Mouse (Mus musculus) cerebellum, adult 18-20 months (tissue): ENCODE results near the gene Tcam1.
"Not testable (repeated sequence)": the region's sequence is repeated elsewhere in the genome, so short reads cannot be mapped to it uniquely, and the experiment has no call there.

Experiments
- DNase-seq, 2 experiments: peaks; one replicate each; pipeline ENCODE4 v3.0.0; 2021

Tcam1 gene

DNA sequence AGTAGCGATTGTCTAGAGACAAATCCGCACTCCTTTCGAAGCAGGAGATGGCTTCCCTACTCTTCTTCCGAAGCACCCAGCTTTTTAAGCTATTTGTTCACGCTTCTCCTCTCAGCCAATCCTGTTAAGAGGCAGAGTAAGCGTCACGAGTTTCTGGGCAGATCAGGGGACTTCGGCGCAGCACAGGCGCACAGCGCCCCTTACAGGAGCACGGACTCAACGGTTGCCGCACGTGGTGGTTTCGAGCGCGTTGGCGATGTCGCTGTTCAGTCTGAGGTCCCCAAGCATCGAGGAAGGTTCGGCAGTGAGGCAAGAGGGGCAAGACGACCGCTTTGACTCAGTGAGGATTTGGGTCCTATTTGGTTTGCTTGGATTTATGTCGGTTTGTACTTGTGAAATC, at the start of gene Tcam1:
Gene Tcam1 (plus strand): TSS at position 219 of the 400 bp plus-strand sequence.
- peak; percentile 93 to 96 for DNase-seq

DNA sequence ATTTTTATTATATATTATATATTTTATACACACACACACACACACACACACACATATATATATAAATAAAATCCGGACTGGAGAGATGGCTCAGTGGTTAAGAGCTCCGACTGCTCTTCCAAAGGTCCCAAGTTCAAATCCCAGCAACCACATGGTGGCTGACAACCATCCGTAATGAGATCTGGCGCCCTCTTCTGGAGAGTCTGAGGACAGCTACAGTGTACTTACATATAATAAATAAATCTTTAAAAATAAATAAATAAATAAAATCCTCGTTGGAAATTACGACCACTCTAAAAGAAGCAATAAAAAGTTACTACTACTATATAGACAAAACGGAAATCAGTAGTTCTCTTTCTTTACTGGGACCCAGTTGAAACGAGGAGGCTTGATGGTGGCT, 42.5 kb upstream of the Tcam1 start:
- DNase-seq, result not testable (repeated sequence)

DNA sequence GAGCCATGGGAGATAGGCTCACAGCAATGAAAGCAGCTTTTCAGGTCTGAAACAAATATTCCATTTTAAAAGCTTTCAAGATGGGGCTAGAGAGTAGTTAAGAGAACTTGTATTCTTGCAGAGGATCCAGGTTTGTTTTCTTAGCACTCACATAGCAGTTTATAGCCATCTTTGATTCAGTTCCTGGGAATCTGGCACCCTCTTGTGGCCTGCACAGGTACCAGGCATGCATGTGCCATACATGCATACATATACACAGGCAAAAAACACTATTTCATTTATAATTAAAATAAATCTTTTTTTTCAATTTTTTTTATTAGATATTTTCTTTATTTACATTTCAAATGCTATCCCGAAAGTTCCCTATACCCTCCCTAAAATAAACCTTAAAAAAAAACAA, 29.6 kb upstream of the Tcam1 start:
- no peak for DNase-seq

DNA sequence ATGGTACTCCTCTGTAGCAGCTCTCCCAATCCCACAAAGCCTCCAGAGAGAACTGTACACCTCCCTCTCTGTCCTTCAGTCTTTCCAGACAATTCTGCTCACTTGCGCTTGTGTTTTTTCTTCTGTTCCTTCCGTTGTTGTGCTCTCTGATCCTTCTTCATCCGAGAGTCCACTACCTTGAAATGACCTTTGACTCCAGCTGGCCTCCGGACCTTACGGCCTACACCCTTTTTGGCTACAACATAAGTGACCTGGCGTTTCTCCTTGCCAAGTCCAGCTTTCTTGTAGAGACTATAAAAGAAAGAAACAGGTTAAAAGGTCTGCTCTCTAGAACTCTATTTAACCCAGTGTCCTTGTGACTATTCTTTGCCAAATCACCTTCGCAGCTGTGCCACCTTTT, 27.1 kb upstream of the Tcam1 start:
- no peak for DNase-seq

DNA sequence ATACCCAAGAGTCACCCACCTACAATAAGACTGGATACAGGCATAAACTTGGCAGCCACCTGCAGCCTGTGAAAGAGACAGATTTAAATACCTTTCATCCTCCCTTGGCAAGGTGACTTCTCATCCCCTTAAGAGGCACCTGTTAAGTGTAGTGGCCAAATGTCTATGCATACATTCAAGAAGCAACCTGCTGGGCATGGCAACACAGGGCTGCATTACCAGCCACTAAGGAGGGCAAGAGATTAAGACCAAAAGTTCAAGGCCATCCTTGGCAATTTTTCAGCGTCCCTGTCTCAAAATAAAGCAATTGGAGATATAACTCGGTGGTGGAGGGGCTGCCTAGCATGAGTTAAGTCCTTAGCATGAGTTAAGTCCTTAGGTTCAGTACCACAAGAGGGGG, 21.7 kb upstream of the Tcam1 start:
- no peak for DNase-seq

DNA sequence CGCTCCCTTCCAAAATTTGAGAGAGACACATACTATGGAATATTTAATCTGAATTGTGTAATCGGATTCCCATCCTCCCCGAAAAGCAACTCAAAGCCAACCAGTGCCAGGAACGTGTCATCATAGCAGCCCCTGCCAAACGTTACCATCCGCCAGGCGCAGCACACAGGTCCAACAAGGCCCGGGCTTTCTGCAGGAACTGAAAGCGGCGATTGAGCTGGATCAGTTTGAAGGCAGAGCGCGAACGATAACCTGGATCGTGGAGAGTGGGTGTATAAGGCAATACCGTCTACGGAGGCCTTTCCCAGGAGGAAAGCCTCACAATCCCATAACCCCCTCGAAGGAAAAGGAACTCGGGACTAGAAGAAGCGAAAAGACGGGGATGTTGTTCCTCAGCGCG, 21.3 kb upstream of the Tcam1 start:
- DNase-seq, result no peak

DNA sequence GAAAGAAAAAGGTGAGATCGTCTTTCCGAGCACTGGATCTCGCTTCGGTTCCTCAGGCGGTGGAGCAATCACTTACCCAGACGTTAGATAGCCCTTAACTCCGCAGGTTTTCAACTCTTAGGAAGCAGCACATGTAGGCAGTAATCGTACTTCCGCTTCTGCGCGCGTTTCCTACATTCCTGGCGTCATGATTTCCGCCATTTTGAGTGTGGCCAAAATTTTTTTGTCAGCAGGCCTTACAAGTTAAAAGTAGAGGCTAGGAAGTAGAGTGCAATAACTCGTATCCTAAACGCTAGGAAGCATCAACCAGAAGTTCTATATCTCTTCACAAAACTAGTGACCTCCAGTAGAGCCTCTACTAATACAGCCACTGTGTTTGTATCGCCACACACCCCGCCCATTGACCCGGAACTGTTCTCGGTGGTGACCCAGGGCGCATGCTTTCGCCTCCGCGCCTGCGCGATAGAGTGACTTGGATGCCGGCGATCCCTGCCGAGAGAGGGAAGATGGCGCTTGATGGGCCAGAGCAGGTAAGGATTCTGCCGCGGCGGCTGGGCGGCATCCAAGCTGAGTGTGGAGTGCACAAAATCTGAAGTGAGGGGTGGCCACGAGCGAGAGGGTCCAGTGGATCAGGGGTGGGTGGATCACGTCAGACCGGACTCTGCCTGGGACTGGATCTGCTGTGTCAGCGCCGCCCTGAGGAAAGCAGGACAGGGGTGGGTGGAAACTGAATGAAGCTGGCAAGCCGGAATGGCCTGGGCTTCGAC, 20.6 kb upstream of the Tcam1 start, which contains the start of the genes Ftsj3 and Psmc5:
Gene Ftsj3 (minus strand): TSS at position 395 of the 767 bp plus-strand sequence.
Gene Psmc5 (plus strand): TSS at position 470 of the 767 bp plus-strand sequence.
- peak; percentile 98 to 99 for DNase-seq

DNA sequence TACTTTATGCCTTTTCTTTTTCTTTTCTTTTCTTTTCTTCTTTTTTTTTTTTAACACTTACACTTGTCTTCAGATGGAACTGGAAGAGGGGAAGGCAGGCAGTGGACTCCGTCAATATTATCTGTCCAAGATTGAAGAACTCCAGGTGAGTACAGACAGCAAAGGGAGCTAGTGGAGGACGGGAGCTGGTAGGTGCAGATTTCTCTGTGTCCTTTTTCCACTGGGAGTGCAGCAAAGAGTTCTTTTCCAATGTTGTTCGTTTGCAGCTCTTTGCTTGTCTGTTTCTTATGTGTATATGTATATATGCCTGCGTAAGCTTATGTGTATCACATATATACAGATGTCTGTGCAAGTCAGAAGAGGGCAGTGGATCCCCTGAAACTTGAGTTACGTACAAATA, 19.7 kb upstream of the Tcam1 start:
- DNase-seq, result peak; percentile 64 to 73

DNA sequence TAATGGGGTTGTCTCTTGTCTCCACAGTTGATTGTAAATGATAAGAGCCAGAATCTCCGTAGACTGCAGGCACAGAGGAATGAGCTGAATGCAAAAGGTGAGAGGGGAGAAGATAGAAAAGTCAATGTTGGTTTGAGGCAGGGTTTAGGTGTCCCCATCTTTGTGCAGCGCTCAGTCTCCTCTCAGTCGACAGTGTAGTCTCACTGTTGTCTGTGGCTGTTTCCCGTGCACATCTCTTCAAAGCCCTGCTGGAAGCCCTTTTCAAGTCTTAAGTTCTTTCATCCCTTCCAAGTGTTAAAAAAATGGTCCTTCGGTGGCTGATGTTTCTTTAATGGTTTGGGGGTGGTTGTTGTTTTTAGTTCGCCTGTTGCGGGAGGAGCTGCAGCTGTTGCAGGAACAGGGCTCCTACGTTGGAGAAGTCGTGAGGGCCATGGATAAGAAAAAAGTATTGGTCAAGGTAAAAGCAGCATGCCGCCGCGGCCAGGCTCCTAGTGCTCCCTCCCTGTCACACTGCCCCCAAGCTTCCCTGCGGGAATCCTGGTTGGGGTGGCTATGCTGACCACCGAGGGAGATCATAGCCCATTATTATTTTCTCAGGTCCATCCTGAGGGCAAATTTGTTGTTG, 15.5 kb upstream of the Tcam1 start:
- DNase-seq, result no peak

DNA sequence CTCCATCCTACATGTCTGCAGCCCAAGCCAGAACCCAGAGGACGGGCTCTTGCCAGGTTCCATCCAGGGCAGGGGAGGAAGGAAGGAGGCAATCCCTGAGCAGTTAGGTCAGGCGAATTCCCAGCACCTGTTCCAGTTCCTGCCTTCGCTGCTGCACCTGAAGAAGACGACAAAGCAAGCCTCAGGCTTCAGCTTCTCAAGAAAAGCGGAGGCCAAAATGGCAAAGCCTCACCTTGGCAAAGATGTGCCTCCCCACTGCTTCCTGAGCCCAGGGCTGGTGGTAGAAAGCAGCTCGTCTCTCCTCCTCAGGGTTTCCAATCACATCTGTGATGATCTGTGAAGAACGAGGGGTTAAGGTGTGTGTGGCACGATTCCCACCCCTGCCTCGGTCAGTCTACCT, 12.5 kb upstream of the Tcam1 start:
- DNase-seq, result peak; percentile 46 to 53

DNA sequence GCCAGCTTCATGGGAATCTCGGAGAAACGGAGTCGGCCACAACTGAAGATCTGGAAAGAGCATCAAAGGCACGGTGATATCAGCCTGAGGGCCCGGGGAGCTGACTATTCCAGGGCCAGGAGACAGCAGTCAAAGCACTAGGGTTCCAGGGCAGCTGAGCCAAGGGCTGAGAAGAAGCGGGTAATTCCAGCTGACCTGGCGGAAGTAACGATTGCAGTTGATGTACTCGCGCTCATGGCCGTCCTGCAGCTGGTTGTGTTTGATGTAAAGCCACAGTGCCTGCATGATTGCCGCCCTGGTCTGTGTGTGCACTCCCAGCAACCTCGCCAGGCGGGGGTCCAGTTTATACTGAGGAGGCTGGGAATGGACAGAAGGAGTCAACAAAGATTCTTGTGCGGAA, 11.5 kb upstream of the Tcam1 start:
- no peak for DNase-seq

DNA sequence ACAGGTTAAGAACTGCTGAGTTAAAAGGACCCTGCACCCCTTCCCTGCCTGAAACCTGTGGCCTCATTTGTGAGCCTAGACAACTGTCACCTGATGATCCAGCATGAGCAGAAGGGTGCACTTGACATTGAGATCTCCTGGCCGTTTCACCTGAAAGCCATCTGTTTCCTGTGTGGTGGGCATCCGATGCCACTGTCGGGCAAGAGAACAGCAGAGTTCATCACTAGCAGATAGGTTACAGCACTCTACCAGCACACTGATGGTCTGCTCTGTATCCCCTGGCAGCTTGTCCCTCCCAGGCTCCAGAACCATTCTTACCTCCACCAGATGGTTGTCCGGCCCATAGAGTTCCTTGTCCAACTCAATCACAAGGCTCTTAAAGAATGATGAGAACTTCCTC, 10.9 kb upstream of the Tcam1 start:
- DNase-seq, result no peak

DNA sequence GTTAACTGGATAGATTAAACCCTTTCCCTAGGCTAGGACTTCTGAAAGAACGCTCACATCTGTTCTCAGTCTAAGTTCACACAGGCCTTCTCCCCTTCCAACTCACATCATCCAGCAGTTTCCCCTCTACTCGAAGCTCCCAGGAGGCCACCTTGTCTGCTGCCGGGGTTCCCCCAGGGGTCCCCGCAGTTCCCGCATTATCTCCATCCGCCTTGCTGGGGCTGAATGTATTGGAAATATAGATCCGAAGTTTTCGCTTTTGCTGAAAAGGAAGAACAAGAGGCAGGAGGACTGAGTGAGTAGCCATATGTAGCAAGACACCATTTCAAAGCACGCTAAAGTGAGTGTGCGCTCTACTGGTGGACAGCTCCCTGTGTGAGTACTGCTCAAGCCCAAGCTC, 10.0 kb upstream of the Tcam1 start:
- no peak for DNase-seq

DNA sequence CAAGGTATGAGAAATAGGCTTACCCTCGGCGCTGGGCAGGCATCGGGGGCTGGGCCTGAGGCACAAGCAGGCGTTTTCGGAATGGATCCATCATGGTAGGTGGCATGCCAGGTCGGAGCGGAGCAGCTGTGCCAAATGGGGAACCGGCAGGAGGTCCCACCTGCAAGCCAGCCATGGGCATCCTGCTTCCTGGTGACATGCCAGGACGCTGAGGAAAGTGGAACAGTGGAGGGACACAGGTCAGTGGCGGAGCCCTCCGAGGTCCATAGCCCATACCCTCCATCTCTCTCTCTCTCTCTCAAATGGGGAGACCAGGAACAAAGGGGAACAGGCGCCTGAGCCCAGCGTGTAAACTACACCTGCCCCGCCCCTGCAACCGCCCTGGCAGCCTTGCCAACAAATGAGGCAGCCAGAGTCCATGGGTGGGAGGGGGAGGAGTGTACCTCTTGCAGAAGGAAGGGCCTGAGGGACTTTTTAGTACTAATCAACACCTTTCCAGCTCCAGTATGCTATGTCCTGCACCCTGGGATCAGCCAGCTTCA, 9.1 kb upstream of the Tcam1 start:
- peak; percentile 95 to 96 for DNase-seq

DNA sequence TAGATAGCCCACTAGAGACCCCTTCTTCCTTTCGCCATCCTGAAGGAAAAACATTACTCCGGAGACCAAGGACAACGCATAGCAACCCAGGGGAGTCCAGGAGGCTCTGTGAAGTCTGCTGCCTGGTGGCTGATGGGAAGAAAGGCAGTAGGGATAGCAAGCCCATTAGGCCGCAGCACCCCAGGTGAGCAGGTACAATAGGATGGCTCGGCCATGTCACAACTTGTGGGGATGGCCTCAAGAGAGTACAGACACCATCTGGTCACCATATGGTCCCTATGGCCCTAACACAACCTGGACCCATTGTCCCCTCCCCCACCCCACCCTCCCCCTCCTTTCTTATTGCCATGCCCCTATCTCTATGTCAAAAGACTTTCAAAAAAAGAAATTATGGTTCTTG, 8.6 kb upstream of the Tcam1 start:
- peak; percentile 78 to 80 for DNase-seq

DNA sequence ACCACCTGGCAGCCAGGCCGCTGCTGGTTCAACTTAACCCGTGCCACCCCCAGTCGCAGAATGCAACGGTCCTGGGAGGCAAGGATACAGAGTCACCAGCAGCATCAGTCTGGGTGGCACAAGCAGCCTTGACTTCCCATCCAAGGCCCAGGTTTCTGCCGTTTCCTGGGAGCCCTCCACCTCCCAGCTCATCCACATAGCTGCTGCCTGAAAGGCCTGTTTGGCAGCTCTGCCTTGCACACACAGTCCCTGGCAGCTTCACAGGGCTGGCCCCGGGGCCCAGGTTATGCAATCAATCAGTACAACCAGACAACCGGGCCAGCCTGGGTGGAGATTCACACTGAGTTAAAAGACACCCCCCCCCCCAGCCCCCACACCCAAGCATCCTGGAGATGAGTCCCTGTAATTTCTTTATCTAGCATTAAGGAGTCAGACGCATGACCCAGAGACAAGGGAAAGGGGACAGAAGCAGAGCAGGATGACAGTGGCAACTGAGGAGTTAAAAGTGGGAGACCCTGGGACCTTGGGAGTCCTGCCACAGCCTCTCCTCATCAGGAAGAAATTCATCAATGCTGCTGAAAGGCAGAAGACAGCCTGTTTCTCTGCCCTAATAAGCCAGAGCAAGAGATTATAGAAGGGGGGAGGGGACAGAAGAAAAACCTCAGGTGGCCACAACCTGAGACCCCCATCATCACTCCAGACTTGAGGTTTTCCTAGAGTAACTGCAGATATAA, 8.0 kb upstream of the Tcam1 start:
- DNase-seq, result peak; percentile 93

DNA sequence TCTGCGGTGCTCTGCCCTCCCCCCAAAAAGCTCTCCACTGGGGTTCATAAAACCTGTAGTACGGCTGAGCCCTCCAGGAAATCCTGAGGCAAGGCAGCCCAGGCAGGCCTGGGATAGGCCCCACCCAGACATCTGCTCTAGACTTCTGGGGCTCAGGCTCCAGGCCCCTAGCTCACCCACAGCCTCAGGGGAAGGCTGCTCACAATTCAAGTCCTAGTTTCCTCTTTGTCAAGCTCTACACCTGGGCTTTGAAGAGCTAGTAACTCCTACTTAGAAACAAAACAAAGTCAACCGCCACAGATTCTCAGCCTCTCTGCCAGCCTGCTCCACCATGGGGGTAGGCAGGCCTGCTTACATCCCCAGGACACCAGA, 7.4 kb upstream of the Tcam1 start:
- peak; percentile 66 to 67 for DNase-seq

DNA sequence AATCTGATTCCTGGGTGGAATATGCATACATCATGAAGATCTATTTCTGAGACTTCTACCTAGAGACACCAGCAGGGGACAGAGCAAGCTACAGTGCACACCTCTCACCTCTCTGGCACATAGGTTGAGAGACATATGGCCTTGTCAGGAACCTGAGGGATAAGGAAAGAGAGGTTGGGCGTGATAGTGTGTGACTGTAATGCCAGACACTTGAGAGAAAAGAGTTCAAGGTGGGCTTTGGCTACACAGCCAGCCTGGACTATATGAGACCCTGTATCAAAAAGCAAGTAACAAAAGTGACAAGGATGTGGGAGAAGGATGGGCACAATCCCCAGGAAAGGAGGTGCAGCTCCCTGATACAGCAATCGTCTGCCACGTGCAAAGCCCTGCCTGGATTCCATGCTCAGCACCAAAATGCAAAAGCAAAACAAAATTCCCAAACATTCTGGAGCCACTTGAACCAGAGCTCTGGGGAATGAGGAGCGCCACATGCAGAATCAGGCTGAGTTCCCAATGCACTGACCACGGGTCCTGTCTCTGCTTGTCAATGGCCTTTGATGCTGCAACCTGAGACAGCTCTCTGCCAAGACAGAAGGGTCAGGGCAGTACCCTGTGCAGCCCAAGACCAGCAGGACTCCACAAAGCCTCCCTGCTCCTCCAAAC, 5.2 kb upstream of the Tcam1 start:
- DNase-seq, result peak; percentile 58 to 63

DNA sequence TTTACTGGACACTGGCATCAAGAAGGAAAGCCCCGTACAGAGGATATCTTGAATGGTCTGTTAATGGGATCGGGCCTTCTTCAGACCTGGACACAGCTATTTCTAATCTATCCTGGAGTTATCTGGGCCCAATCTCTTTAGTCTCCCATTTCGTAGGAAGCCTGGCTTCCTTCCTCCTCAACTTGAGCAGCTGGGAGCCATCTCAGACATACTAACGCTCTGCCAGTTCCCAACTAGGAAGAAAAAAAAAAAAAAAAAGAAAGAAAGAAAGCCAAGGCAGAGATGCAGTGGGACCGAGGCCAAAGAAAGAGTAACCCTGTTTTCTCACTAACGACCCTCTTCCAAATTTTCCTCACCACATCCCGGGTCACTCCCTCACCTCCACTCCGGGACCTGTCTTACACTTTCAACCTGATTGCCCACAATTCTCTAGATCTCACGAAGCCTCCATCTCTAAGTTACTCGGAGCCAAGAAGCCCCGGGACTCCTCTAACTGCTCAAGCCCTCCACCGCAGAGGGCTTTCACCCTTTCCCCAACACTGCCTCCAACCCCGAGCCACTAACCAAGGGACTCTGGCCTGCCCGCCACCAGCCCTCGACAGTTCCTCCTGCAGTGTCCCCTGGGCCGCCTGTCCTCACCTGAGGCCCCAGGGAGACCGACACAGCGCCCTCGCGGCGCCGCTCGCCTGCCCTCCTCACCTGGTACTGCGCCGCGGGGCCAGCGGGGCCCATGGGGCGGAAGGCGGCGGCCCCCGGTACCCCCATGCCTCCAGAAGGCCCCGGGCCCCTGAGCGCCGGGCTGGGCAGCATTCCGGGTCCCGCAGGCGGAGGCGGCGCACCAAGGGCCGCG, 4.5 kb upstream of the Tcam1 start:
- DNase-seq, result peak in 1 of 2 experiments; percentile 46

DNA sequence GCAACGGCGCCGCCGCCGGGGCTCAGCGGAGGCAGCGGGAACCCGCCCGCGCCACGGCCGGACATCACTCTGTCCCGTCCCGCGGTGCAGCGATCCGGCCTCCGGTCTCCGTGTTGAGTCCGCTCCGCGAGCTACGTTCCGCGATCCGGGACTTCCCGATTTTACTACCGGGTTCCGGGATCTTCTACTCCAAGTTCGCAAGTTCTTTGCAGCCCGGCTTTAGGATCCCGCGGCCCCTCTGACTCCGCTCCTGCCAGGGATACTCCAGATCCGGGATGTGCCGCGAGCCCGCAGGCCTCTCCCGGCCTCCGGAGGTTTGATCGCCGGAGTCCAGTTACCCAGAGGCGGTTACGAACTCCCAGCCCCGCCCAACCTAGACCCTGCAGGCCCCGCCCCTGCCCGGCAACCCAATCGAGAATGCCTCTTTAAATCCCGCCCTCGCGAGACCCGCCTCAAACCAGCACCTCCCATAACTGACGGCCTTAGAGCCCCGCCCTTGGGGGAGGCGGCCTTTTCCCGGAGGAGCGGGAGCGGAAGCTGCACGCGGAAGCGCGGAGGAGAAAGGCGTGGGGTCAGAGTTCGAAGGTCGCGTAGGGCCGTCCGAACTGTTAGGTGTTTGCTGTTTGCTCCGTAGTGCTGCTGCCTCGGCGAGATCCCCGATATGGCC, 3.7 kb upstream of the Tcam1 start, which contains the start of gene Smarcd2:
Gene Smarcd2 (minus strand): TSS at position 329 of the 667 bp plus-strand sequence.
- DNase-seq, result peak; percentile 98 to 100

DNA sequence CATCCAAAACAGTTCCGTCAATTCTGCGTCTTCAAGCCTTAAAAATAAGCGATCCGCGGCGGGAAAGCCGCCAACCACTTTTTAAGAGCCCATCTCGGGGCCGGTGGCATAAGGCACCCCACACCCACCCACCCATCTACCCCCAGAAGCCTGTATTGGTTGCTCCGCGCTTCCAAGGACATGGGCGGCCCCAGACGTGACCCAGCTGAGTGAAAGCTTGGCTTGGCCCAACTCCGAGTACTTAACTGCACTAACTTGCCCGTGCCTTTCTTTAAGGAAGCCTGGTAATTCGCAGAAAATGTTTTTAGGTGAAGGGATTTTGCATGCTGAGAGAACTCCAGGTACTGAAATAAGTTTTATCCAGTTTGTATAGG, 3.2 kb upstream of the Tcam1 start:
- DNase-seq, result no peak
